ENCODE assay signal across 21 mouse cellular contexts in the genomic region with DNA sequence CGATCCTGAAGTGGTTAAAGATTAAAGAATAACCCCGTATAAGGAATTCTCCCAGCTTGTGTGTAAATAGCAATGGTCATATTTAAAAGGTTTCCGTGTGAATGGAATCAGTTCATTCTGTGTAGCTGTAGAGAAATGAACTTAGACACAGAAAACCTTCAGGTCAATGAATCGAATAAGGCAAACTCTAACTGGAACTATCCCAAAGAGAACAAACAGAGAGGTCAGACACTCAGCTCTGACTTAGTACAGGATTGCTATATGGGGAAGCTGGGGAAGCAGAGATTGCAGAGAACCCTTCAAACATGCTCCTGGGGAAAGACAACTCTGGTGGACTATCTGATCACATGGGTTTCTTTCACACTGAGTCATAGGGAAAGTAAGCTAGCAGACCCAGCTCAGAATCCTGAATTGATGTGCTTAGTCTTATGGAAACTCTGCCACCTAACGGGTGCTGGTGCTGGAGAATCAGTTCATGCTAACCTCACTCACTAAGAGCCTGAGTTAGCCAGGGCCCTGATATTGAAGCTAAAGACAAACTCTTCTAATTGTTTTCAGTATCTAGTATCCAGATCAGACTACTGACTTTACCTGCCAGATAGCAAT.
"Had no signal": no experiment of that assay in that cellular context is flagged by ENCODE, and none has a peak within 500 bp of the region (broad histone marks: within the 10 kb centered on the region; RNA-seq: fewer than 3 reads in every experiment).

No protein-coding gene starts in this region.

- H3K27me3 ChIP-seq: lung, embryonic 15.5 days; midbrain, embryonic 13.5 days; neural tube, embryonic 13.5 days; neural tube, embryonic 15.5 days had no signal

- H3K36me3 ChIP-seq: lung, embryonic 15.5 days; midbrain, embryonic 13.5 days; neural tube, embryonic 13.5 days; neural tube, embryonic 15.5 days had no signal

- H3K4me1 ChIP-seq: lung, embryonic 15.5 days; midbrain, embryonic 13.5 days had no signal

- H3K4me2 ChIP-seq: lung, embryonic 15.5 days; midbrain, embryonic 11.5 days; midbrain, embryonic 13.5 days; neural tube, embryonic 13.5 days; neural tube, embryonic 15.5 days had no signal

- ATAC-seq: lung, postnatal 0 days; midbrain, embryonic 13.5 days; midbrain, embryonic 16.5 days had no signal

- H3K27ac ChIP-seq: lung, embryonic 15.5 days; macrophage; midbrain, embryonic 13.5 days; neural tube, embryonic 13.5 days; neural tube, embryonic 15.5 days had no signal

- DNase-seq: lung, adult 2 months; lung, postnatal 14 days; lung, postnatal 36 days; retina, postnatal 1 day; right cerebral cortex, adult 18-20 months; right cerebral cortex, postnatal 25 days; right cerebral cortex, postnatal 4 days; spleen, adult 18-20 months; thymus, adult 18-20 months; thymus, postnatal 25 days; thymus, postnatal 4 days had no signal

- H3K9me3 ChIP-seq: lung, embryonic 15.5 days; midbrain, embryonic 13.5 days; neural tube, embryonic 15.5 days had no signal

- H3K9ac ChIP-seq: lung, embryonic 15.5 days; midbrain, embryonic 13.5 days; neural tube, embryonic 13.5 days; neural tube, embryonic 15.5 days had no signal

- H3K4me3 ChIP-seq: lung, embryonic 15.5 days; megakaryocyte, embryonic 14.5 days; midbrain, embryonic 13.5 days; myocyte; neural tube, embryonic 13.5 days; neural tube, embryonic 15.5 days had no signal
